Mouse (Mus musculus) forebrain, embryonic 14.5 days (tissue): ENCODE measurements around the gene Hpdl. TPM values are rescaled to one million over a fixed set of nuclear protein-coding genes. Genes with fewer than 3 reads are reported as not detected.
"Not testable (repeated sequence)": the region's sequence is repeated elsewhere in the genome, so short reads cannot be mapped to it uniquely, and the experiment has no call there.

Source experiments
- ATAC-seq: fragments of 200-750 bp; cut with Nextera tagmentation; 2 replicates; pipeline ENCODE4 v1.8.0; 2017; ENCODE audit warnings: mild to moderate bottlenecking, moderate library complexity
- DNase-seq: peaks from one replicate; pipeline ENCODE4 v3.0.0-alpha.2; 2015; ENCODE audit warnings: low spot score
- H3K27ac ChIP-seq: fragments of 300-500 bp; sonication (generic); 2 replicates; pipeline ENCODE4 v1.5.1; 2014; ENCODE audit warnings: low read depth, mild to moderate bottlenecking, control low read depth, low read length, moderate library complexity
- H3K27me3 ChIP-seq: fragments of 300-500 bp; sonication (generic); replicated peaks from 2 replicates; pipeline ENCODE4 v1.6.1; 2014; ENCODE audit warnings: low read length, control low read depth, mixed read lengths; ENCODE audit not compliant: control insufficient read depth, insufficient read depth
- H3K36me3 ChIP-seq: fragments of 300-500 bp; sonication (generic); 2 replicates; pipeline ENCODE4 v1.6.1; 2014; ENCODE audit warnings: low read length, control low read depth; ENCODE audit not compliant: control insufficient read depth, insufficient read depth
- H3K4me1 ChIP-seq: fragments of 300-500 bp; sonication (generic); 2 replicates; pipeline ENCODE4 v1.6.1; 2014; ENCODE audit warnings: antibody characterized with exemption, low read length, control low read depth; ENCODE audit not compliant: control insufficient read depth, insufficient read depth
- H3K4me2 ChIP-seq: fragments of 300-500 bp; sonication (generic); 2 replicates; pipeline ENCODE4 v1.6.1; 2014; ENCODE audit warnings: mild to moderate bottlenecking, control low read depth, low read length
- H3K4me3 ChIP-seq: fragments of 300-500 bp; sonication (generic); 2 replicates; pipeline ENCODE4 v1.5.1; 2014; ENCODE audit warnings: low read depth, low read length, control low read depth
- H3K9ac ChIP-seq: fragments of 300-500 bp; sonication (generic); 2 replicates; pipeline ENCODE4 v1.6.1; 2014; ENCODE audit warnings: mild to moderate bottlenecking, low read length, control low read depth, moderate library complexity
- H3K9me3 ChIP-seq: fragments of 300-500 bp; sonication (generic); replicated peaks from 2 replicates; pipeline ENCODE4 v1.6.1; 2016; ENCODE audit warnings: low read length, control low read depth, mixed read lengths; ENCODE audit not compliant: control insufficient read depth
- WGBS: fragments of 180-500 bp; shearing (Covaris S2); extraction: QIAGEN DNeasy Blood & Tissue Kit; methylation state at CpG from one replicate; pipeline ENCODE4 v1.1.7; 2014; 5-methylcytosine and 5-hydroxymethylcytosine counted together
- polyA plus RNA-seq: library from polyadenylated mRNA; unstranded; fragments of >200 nt; fragmentation: Nextera tagmentation; extraction: Ambion mirVana; gene quantifications from 2 replicates; pipeline ENCODE4 v1.2.1, GENCODE M21; 2014

The Hpdl gene
- polyA plus RNA-seq, 1 experiment from 2014 or later, result 0.77 TPM

- ATAC-seq, H3K27me3 ChIP-seq, H3K4me1 ChIP-seq, H3K4me2 ChIP-seq, DNase-seq, H3K27ac ChIP-seq, H3K36me3 ChIP-seq, H3K4me3 ChIP-seq, H3K9ac ChIP-seq, H3K9me3 ChIP-seq: not testable (repeated sequence)
- 55% methylated on average over 20 of the region's 29 CpGs for WGBS
These were observed 18.6 kb upstream of the Hpdl start for GRCm38 (mm10) chr4:116840096-116840495.

GRCm38 (mm10) chr4:116838999-116839398 lies 17.5 kb upstream of the Hpdl start:
- H3K27me3 ChIP-seq, result no peaks in the 10 kb centered on the region
- H3K4me2 ChIP-seq, result no peak overlapping the region
- no peak overlapping the region for H3K27ac ChIP-seq
- ATAC-seq, result no peak
- no peaks in the 10 kb centered on the region for H3K9me3 ChIP-seq
- DNase-seq, result no peak
- no peak overlapping the region for H3K9ac ChIP-seq
- WGBS, result 19% methylated on average over 2 of the region's 2 CpGs
- no peak overlapping the region for H3K4me3 ChIP-seq
- H3K36me3 ChIP-seq, result no peaks in the 10 kb centered on the region
- no peaks in the 10 kb centered on the region for H3K4me1 ChIP-seq

DNA sequence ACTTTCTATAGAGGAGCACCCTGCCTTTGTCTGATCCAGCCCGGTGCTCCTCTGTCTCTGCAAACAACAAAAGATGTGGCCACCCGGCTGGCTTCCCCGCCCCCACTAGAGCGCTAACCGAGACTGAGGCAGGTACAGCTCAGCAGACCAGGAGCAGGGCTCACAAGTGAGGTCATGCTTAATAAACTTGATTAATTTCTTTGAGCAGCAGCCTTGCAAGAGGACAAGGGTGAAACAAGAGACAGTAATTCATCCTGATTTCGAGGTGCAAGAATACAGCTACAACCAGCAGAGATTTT lies 8.5 kb upstream of the Hpdl start:
- H3K27ac ChIP-seq, result peak overlapping the region; percentile 76
- peak overlapping the region; percentile 45; the same call in 1 of the 2 replicates for H3K9ac ChIP-seq
- H3K4me3 ChIP-seq, result no peak overlapping the region
- no peak overlapping the region for H3K4me2 ChIP-seq
- no peaks in the 10 kb centered on the region for H3K36me3 ChIP-seq
- H3K27me3 ChIP-seq, result no peaks in the 10 kb centered on the region
- DNase-seq (no peak), ATAC-seq (peak; percentile 74)
- WGBS, result 9% methylated on average over 6 of the region's 6 CpGs
- H3K4me1 ChIP-seq, result peaks cover 14% of the 10 kb centered on the region
- no peaks in the 10 kb centered on the region for H3K9me3 ChIP-seq

DNA sequence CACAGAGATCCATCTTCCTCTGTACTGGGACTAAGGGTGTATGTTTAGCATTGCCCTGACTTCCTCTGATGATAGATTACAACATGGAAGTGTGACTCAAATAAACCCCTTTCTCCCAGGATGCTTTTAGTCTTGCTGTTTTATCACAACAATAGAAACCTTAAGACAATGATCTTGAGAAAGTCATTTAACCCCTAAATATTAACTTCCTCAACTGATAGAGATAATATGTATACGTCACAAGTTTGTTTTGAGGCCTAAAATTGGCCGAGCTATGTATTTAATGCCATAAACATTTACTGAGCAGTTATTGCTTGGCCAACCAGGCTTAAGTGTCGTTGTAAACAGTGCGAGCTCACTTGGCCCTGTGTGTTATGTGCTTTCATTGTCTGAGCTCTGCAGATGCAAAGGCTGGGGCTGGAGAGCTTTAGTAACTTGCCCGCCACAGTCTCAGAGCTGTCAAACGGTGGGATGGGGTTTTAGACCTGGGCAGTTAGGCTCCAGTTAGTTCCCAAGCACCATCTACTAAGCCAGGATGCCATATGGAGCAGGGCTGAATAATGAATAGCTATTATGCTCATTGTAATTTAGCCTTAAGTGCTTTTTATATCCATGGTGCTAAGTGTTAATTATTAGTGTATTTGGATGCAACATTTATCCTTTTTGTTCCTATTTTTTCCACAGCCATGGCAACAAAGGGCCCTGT lies 8.0 kb upstream of the Hpdl start:
- ATAC-seq (peak; percentile 73), DNase-seq (peak; percentile 63)
- H3K9ac ChIP-seq, result peak overlapping the region; percentile 45; the same call in 1 of the 2 replicates
- peaks cover 15% of the 10 kb centered on the region for H3K4me1 ChIP-seq
- no peaks in the 10 kb centered on the region for H3K9me3 ChIP-seq
- H3K27ac ChIP-seq, result peak overlapping the region; percentile 76
- H3K27me3 ChIP-seq, result no peaks in the 10 kb centered on the region
- H3K4me2 ChIP-seq, result no peak overlapping the region
- H3K4me3 ChIP-seq, result no peak overlapping the region
- no peaks in the 10 kb centered on the region for H3K36me3 ChIP-seq
- 27% methylated on average over 6 of the region's 6 CpGs for WGBS

DNA sequence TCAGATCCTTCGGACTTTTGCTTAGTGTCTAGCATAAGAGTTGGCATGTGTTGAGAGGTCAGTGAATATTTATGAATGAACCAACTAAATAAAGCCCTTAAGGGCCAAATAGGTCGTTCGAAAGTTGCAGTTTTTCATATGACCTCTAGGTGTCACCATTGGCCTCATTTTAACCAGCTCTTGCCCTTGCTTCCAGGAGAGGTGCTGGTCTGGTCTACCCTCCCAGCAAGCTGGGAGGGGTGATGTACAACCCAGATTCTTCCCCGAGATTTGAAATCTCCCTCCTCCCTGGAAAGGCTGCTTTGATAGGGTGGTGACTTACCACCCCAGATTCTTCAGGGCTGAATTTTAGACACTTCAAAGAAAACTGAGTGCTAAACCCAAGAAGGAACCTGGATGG lies 6.3 kb upstream of the Hpdl start:
- Histone ChIP-seq H3K4me3 (no peak overlapping the region), H3K4me1 (peaks cover 18% of the 10 kb centered on the region), H3K4me2 (no peak overlapping the region), H3K36me3 (no peaks in the 10 kb centered on the region), H3K27ac (no peak overlapping the region), H3K9ac (no peak overlapping the region), H3K9me3 (no peaks in the 10 kb centered on the region), H3K27me3 (no peaks in the 10 kb centered on the region)
- ATAC-seq (peak; percentile 53), DNase-seq (peak; percentile 89)
- 1% methylated on average over 4 of the region's 4 CpGs for WGBS

GRCm38 (mm10) chr4:116824541-116825004 lies 3.1 kb upstream of the Hpdl start:
- DNase-seq (peak; percentile 79), ATAC-seq (peak; percentile 32)
- under 1% methylated on average over 29 of the region's 29 CpGs for WGBS
- Histone ChIP-seq H3K4me1 (peaks cover 21% of the 10 kb centered on the region), H3K4me2 (peak overlapping the region; percentile 78), H3K36me3 (no peaks in the 10 kb centered on the region), H3K9ac (peak overlapping the region; percentile 81), H3K27me3 (peaks cover 10% of the 10 kb centered on the region), H3K4me3 (peak overlapping the region; percentile 50), H3K27ac (peak overlapping the region; percentile 39; the same call in 1 of the 2 replicates), H3K9me3 (no peaks in the 10 kb centered on the region)

DNA sequence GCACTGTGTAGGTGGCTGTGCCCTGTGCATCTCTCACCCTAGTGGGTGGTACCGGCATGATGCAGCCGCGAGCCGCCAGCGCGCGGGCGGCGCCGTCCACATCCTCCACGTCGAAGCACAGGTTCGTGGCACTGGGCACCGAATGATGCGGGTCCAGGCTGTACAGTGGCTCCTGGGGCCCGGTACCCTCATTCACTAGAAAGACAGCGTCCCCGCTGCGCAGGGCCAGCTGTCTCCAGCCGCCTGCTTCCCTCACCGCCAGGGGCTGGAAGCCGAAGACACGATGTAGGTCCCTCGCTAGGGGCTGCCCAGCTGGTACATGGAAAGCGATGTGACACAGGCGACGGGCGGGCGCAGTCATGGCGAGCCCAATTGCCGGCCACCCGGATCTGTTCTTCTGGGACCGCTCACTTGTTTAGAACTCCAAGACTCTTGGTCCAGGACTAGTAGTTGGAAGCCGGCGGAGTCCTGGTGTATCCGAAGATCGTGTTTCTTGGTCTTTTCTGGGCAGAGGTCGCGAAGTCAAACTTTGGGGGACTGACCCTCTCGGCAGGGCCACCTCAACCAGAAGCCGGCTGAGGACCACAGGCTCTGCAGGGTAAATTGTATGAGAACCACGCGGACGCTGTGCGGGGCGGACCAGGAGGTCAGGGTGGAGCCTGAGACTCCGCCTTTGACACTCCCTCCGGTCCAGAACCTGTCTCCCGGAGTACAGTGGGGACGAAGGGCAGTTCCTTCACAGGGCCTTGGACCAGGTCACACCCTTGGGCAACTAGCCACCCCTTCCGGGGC lies 409 bp downstream of the Hpdl start:
- WGBS, result under 1% methylated on average over 49 of the region's 51 CpGs
- H3K9ac ChIP-seq, result peak overlapping the region; percentile 58

GRCm38 (mm10) chr4:116819968-116820901 lies 1.3 kb downstream of the Hpdl start:
- ATAC-seq (no peak), DNase-seq (no peak)
- Histone ChIP-seq H3K27ac (no peak overlapping the region), H3K9me3 (no peaks in the 10 kb centered on the region), H3K4me3 (peak overlapping the region; percentile 37), H3K27me3 (peaks cover 10% of the 10 kb centered on the region), H3K4me2 (peak overlapping the region; percentile 75), H3K36me3 (peaks cover 7% of the 10 kb centered on the region; the same call in 1 of the 2 replicates), H3K9ac (peak overlapping the region; percentile 58), H3K4me1 (peaks cover 17% of the 10 kb centered on the region)
- 22% methylated on average over 32 of the region's 32 CpGs for WGBS

More for the DNA sequence above, 409 bp downstream of the Hpdl start:
- DNase-seq (peak; percentile 62), ATAC-seq (peak; percentile 72)
- Histone ChIP-seq H3K4me2 (peak overlapping the region; percentile 75), H3K4me1 (peaks cover 20% of the 10 kb centered on the region), H3K4me3 (peak overlapping the region; percentile 37), H3K27ac (no peak overlapping the region), H3K9me3 (no peaks in the 10 kb centered on the region), H3K36me3 (peaks cover 7% of the 10 kb centered on the region; the same call in 1 of the 2 replicates), H3K27me3 (peaks cover 10% of the 10 kb centered on the region)
